In the genomic region with DNA sequence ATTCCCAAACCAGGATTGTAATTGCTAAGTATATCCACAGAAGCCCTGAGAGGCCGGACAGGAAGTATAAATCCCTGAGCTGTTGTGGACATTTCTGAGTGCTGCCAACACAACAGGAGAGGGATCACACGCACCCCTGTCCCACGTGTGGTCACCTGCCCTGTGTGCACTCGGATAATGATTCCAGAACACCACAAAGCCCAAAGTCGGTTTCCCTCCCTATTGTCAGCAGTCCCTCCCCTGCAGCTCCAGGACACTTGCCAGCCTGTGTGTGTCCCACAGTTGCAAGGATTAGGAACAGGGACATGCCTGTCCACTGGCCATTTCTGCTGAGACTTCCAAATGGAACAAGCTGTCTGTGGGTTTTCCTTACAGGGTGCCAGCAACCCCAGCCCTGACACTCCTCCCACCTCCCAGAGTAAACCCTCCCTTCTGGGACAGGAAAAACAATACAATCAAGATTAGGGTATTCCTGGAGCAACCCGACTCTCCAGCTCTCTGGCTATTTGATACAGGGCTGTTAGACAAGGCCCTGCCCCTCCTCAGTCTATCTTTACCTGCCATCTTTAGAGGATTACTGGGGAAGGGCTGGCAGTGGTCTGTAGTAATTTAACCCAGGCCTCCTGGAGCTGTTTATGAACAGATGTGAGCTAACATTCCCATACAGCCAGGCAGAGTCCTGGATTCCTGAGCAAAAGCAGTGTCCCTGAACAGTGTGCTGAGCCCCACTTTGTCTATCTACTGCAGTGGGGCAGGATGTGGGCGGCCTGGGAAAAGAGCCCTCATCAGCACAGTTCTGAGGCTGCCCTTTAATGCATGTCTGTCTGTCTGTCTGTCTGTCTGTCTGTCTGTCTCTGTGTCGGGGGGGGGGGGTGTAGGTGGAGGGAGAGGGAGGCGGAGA, we compare ENCODE assay signal across 8 mouse cellular contexts.
DNase-seq lines count a peak whose midpoint lies in the region; ATAC-seq lines count a peak whose summit lies in the region.

No protein-coding gene starts in this region.

- 9% methylated on average over 9 of the region's 9 CpGs for WGBS in embryonic facial prominence, embryonic 12.5 days
- 20% methylated on average over 9 of the region's 9 CpGs for WGBS in heart, embryonic 12.5 days

- no peak overlapping the region for H3K9ac ChIP-seq in embryonic facial prominence, embryonic 12.5 days
- peak overlapping the region; percentile 46 for H3K9ac ChIP-seq in heart, embryonic 12.5 days

- H3K4me1 ChIP-seq in embryonic facial prominence, embryonic 12.5 days = peaks cover 40% of the 10 kb centered on the region
- H3K4me1 ChIP-seq in heart, embryonic 12.5 days (replicated peaks) = peaks cover 33% of the 10 kb centered on the region

- H3K27me3 ChIP-seq in embryonic facial prominence, embryonic 12.5 days = no peaks in the 10 kb centered on the region
- no peaks in the 10 kb centered on the region for H3K27me3 ChIP-seq in heart, embryonic 12.5 days (replicated peaks)

- peak; percentile 44 for DNase-seq in NIH3T3 (ENCODE audit: low read depth)
- DNase-seq in kidney, adult 9 months = peak; percentile 55
- peak; percentile 66 for DNase-seq in lung, postnatal 36 days
- peak; percentile 53 for DNase-seq in testis, postnatal 10 days (ENCODE audit: low spot score)
- DNase-seq in cerebellum, adult 18-20 months = no peak
- DNase-seq in thymus, adult 18-20 months = no peak

- peak overlapping the region; percentile 19; the same call in 1 of the 2 replicates for H3K4me2 ChIP-seq in embryonic facial prominence, embryonic 12.5 days (replicated peaks)
- peak overlapping the region; percentile 33; the same call in 1 of the 2 replicates for H3K4me2 ChIP-seq in heart, embryonic 12.5 days

- H3K4me3 ChIP-seq in embryonic facial prominence, embryonic 12.5 days = no peak overlapping the region
- no peak overlapping the region for H3K4me3 ChIP-seq in heart, embryonic 12.5 days

- peaks cover 8% of the 10 kb centered on the region; the same call in 1 of the 2 replicates for H3K36me3 ChIP-seq in embryonic facial prominence, embryonic 12.5 days
- H3K36me3 ChIP-seq in heart, embryonic 12.5 days = no peaks in the 10 kb centered on the region

- H3K9me3 ChIP-seq in embryonic facial prominence, embryonic 12.5 days = no peaks in the 10 kb centered on the region
- 0 out of 2 replicates have a peak, but pooled peaks cover 4% of the 10 kb centered on the region for H3K9me3 ChIP-seq in heart, embryonic 12.5 days (replicated peaks)

- peak; percentile 81 for ATAC-seq in embryonic facial prominence, embryonic 12.5 days (ENCODE audit: insufficient number of reproducible peaks, insufficient read depth, low FRiP score, low TSS enrichment)
- peak; percentile 82 for ATAC-seq in heart, embryonic 12.5 days (ENCODE audit: insufficient number of reproducible peaks, low FRiP score)

- H3K27ac ChIP-seq in embryonic facial prominence, embryonic 12.5 days = peak overlapping the region; percentile 89
- peak overlapping the region; percentile 89 for H3K27ac ChIP-seq in heart, embryonic 12.5 days (ENCODE audit: poor library complexity, severe bottlenecking)

Comparison
In these comparisons a context has a peak if more than half of its experiments do, and no peak if none do; other contexts are left out.
1. DNase-seq: peak in NIH3T3 (single experiment), kidney, adult 9 months (single experiment), lung, postnatal 36 days (single experiment) and testis, postnatal 10 days (single experiment); none in cerebellum, adult 18-20 months (0 of 2) and thymus, adult 18-20 months (0 of 2).